In the genomic region with DNA sequence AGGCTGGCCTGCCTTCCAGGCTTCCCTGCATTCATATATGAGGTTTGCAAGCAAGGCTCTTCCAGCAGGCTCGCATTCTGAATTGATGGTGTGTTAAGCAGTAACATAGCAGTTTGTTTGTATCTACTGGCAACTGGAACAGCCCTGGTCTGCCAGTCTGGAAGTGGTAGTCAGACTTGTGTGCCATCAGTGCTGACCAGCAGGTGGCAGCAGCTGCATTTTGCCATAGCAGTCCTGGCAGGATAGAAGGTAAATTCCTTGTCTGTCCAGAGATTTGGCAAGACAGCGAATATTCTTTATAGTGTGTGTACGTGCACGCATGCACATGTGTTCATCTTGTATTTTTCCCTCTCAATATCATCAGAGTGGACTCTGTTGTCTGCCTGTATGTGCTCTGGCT, we compare ENCODE assay signal across 8 mouse cellular contexts.
DNase-seq lines count a peak whose midpoint lies in the region; ATAC-seq lines count a peak whose summit lies in the region.

No protein-coding gene starts in this region.

- H3K4me2 ChIP-seq in forebrain, embryonic 11.5 days (ENCODE audit: low read depth, low read length, severe bottlenecking): no peak overlapping the region
- no peak overlapping the region for H3K4me2 ChIP-seq in heart, embryonic 16.5 days (ENCODE audit: low read depth, low read length)
- H3K4me2 ChIP-seq in liver, embryonic 13.5 days: no peak overlapping the region
- no peak overlapping the region for H3K4me2 ChIP-seq in neural tube, embryonic 14.5 days (ENCODE audit: low read depth, low read length)

- H3K4me1 ChIP-seq in forebrain, embryonic 11.5 days (replicated peaks; ENCODE audit: control insufficient read depth, insufficient read depth, low read length): peaks cover 2% of the 10 kb centered on the region
- peaks cover 41% of the 10 kb centered on the region for H3K4me1 ChIP-seq in heart, embryonic 16.5 days (ENCODE audit: control insufficient read depth, insufficient read depth, low read length)
- peaks cover 22% of the 10 kb centered on the region for H3K4me1 ChIP-seq in liver, embryonic 13.5 days (replicated peaks)
- H3K4me1 ChIP-seq in neural tube, embryonic 14.5 days (ENCODE audit: control insufficient read depth, insufficient read depth, low read length): peaks cover 8% of the 10 kb centered on the region

- DNase-seq in CD4-positive, CD25-positive, alpha-beta regulatory T cell, adult 2 months (ENCODE audit: low read depth, low spot score): peak; percentile 82
- peak; percentile 22 for DNase-seq in c-Kit-positive CD71-positive TER-119-negative erythroid progenitor cells, embryonic 14.5 days (ENCODE audit: low read depth)
- peak; percentile 87 for DNase-seq in forebrain, embryonic 11.5 days (ENCODE audit: low spot score)
- peak; percentile 87 to 92 for DNase-seq in kidney, postnatal 25 days
- DNase-seq in liver, embryonic 13.5 days: peak; percentile 58
- DNase-seq in testis, postnatal 10 days (ENCODE audit: low spot score): peak; percentile 89

- peak; percentile 59 for ATAC-seq in forebrain, embryonic 11.5 days (replicated peaks; ENCODE audit: low FRiP score)
- peak; percentile 63 for ATAC-seq in heart, embryonic 16.5 days (replicated peaks; ENCODE audit: extremely low read depth, insufficient read depth, low FRiP score)
- ATAC-seq in liver, embryonic 13.5 days (ENCODE audit: low read depth): 0 out of 2 replicates have a peak, but pooled peaks have one; percentile 37
- peak; percentile 85 for ATAC-seq in neural tube, embryonic 14.5 days (ENCODE audit: low read depth)

- H3K9me3 ChIP-seq in forebrain, embryonic 11.5 days (ENCODE audit: control insufficient read depth, low read length): no peaks in the 10 kb centered on the region
- H3K9me3 ChIP-seq in heart, embryonic 16.5 days (replicated peaks; ENCODE audit: control insufficient read depth, low read length): no peaks in the 10 kb centered on the region
- H3K9me3 ChIP-seq in liver, embryonic 13.5 days (replicated peaks): no peaks in the 10 kb centered on the region
- H3K9me3 ChIP-seq in neural tube, embryonic 14.5 days (ENCODE audit: control insufficient read depth, low read length): no peaks in the 10 kb centered on the region

- no peaks in the 10 kb centered on the region for H3K36me3 ChIP-seq in forebrain, embryonic 11.5 days (ENCODE audit: control insufficient read depth, insufficient read depth, low read length)
- H3K36me3 ChIP-seq in heart, embryonic 16.5 days (ENCODE audit: control insufficient read depth, insufficient read depth): no peaks in the 10 kb centered on the region
- no peaks in the 10 kb centered on the region for H3K36me3 ChIP-seq in liver, embryonic 13.5 days
- no peaks in the 10 kb centered on the region for H3K36me3 ChIP-seq in neural tube, embryonic 14.5 days (ENCODE audit: control insufficient read depth, insufficient read depth, low read length)

- H3K27ac ChIP-seq in forebrain, embryonic 11.5 days (ENCODE audit: low read depth, low read length): no peak overlapping the region
- peak overlapping the region; percentile 2; the same call in 1 of the 2 replicates for H3K27ac ChIP-seq in heart, embryonic 16.5 days (ENCODE audit: low read length)
- H3K27ac ChIP-seq in liver, embryonic 13.5 days: no peak overlapping the region
- no peak overlapping the region for H3K27ac ChIP-seq in neural tube, embryonic 14.5 days (ENCODE audit: low read depth, low read length)

- 38% methylated on average over 4 of the region's 4 CpGs for WGBS in forebrain, embryonic 11.5 days
- WGBS in heart, embryonic 16.5 days: 22% methylated on average over 4 of the region's 4 CpGs
- 29% methylated on average over 4 of the region's 4 CpGs for WGBS in liver, embryonic 13.5 days (ENCODE audit: insufficient replicate concordance)
- 19% methylated on average over 4 of the region's 4 CpGs for WGBS in neural tube, embryonic 14.5 days

- no peak overlapping the region for H3K9ac ChIP-seq in forebrain, embryonic 11.5 days (ENCODE audit: low read length)
- no peak overlapping the region for H3K9ac ChIP-seq in heart, embryonic 16.5 days (ENCODE audit: low read length)
- no peak overlapping the region for H3K9ac ChIP-seq in liver, embryonic 13.5 days
- no peak overlapping the region for H3K9ac ChIP-seq in neural tube, embryonic 14.5 days (replicated peaks; ENCODE audit: low read depth, low read length)

- no peaks in the 10 kb centered on the region for H3K27me3 ChIP-seq in forebrain, embryonic 11.5 days (ENCODE audit: control insufficient read depth, insufficient read depth, low read length)
- no peaks in the 10 kb centered on the region for H3K27me3 ChIP-seq in heart, embryonic 16.5 days (ENCODE audit: control insufficient read depth, insufficient read depth, low read length)
- no peaks in the 10 kb centered on the region for H3K27me3 ChIP-seq in liver, embryonic 13.5 days
- no peaks in the 10 kb centered on the region for H3K27me3 ChIP-seq in neural tube, embryonic 14.5 days (ENCODE audit: control insufficient read depth, insufficient read depth, low read length)

- no peak overlapping the region for H3K4me3 ChIP-seq in forebrain, embryonic 11.5 days (ENCODE audit: low read depth, low read length)
- no peak overlapping the region for H3K4me3 ChIP-seq in heart, embryonic 16.5 days (ENCODE audit: low read length)
- no peak overlapping the region for H3K4me3 ChIP-seq in liver, embryonic 13.5 days (replicated peaks)
- H3K4me3 ChIP-seq in neural tube, embryonic 14.5 days (ENCODE audit: low read depth, low read length): no peak overlapping the region

Comparison
In these comparisons a context has a peak if more than half of its experiments do, and no peak if none do; other contexts are left out.
1. DNase-seq: peak in every context shown above with its lines; median percentile 90 in kidney, postnatal 25 days; 89 in testis, postnatal 10 days; 87 in forebrain, embryonic 11.5 days; 82 in CD4-positive, CD25-positive, alpha-beta regulatory T cell, adult 2 months; 58 in liver, embryonic 13.5 days; 22 in c-Kit-positive CD71-positive TER-119-negative erythroid progenitor cells, embryonic 14.5 days.